Mouse (Mus musculus): ENCODE results near the gene Sec24d.
"Not testable (repeated sequence)": the region's sequence is repeated elsewhere in the genome, so short reads cannot be mapped to it uniquely, and the experiment has no call there.

- TF ChIP-seq CTCF (IDR thresholded peaks at IDR 0.05; ENCODE audit: low read depth, low read length); POLR2A (IDR thresholded peaks at IDR 0.05; ENCODE audit: borderline replicate concordance, low read depth, low read length): not testable (repeated sequence)
Measured at GRCm38 (mm10) chr3:123366820-123367219, 99.6 kb downstream of the Sec24d start.

All from bone marrow macrophage, adult 2 months (primary cell).